Mouse (Mus musculus): ENCODE data around the gene Khsrp.
"Not testable (repeated sequence)": the region's sequence is repeated elsewhere in the genome, so short reads cannot be mapped to it uniquely, and the experiment has no call there.

Khsrp gene

GRCm38 (mm10) chr17:57030931-57031660 is at the start of gene Khsrp:
Gene Khsrp (minus strand): TSS chr17:57031522.
- DNase-seq (ENCODE audit: low spot score in 2 of 2): peak in 1 of 2 experiments; percentile 42

DNA sequence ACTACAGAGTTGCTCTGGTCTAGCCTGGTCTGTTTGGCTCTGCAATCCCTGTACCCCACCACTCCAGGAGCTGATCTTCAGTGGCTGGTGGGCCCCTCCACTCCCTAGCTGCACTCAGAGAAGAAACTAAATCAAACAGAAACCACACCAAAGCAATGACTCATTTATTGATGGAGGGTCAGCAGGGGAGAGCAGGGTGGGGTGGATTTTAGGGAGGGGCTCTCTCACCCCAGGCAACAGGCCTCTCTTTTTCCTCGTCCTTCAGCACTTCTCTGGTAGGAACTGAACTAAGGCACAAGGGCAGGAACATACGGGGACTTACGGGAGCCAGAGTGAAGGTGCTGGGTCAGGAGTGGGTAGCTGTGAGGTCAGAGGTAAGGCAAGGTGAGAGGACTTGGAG is 48.6 kb upstream of the Khsrp start:
- no peak for DNase-seq (ENCODE audit: low spot score in 2 of 2)

- peak; percentile 38 to 39 for DNase-seq (ENCODE audit: low spot score in 2 of 2)
Observed at GRCm38 (mm10) chr17:57078336-57078735, 47.0 kb upstream of the Khsrp start, which contains the start of gene Dennd1c. Gene Dennd1c (minus strand): TSS chr17:57078514.

GRCm38 (mm10) chr17:57076916-57077315 is 45.6 kb upstream of the Khsrp start:
- no peak for DNase-seq (ENCODE audit: low spot score in 2 of 2)

DNA sequence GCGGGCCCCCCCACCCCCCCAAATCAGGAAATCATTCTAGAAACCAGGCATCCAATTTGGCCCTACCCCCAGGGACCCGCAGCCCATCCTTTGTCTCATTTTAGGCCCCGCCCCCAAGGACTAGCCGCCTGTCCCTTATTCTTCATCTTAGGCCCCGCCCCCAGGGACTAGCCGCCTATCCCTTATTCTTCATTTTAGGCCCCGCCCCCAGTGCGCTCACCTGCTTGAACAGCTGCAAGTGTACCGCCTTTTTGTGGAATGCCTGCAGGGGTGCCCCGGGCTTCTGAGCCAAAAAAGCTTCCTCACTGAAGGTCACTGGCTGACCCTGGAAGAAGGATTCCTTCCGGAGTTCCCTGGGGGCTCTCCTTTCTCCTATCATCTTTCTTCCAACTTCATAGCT is 39.4 kb upstream of the Khsrp start:
- DNase-seq (ENCODE audit: low spot score in 2 of 2): no peak

- DNase-seq (ENCODE audit: low spot score in 2 of 2): no peak
Observed at GRCm38 (mm10) chr17:57070272-57070671, 39.0 kb upstream of the Khsrp start.

GRCm38 (mm10) chr17:57066908-57067307 is 35.6 kb upstream of the Khsrp start:
- no peak for DNase-seq (ENCODE audit: low spot score in 2 of 2)

DNA sequence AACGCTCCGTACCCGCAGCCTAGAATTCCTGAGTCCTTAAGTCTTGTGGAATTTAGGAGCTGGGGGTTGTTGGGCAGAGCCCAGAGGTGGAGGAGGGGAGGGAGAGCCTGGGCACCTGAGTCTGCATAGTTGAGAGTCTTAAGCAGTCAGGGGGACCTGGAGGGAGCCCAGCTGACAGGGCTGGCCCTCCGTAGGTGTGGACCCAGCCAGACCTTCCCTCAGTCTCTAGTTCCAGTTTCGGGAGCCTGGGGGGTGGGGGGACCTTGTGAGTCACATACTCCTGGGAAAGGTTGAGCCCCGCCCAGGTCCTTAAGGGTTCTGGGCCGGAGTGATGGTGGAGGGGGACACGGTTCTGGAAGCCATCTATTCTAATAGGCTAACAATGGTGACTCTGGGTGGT is 31.7 kb upstream of the Khsrp start:
- no peak for DNase-seq (ENCODE audit: low spot score in 2 of 2)

GRCm38 (mm10) chr17:57062548-57062947 is 31.2 kb upstream of the Khsrp start:
- DNase-seq (ENCODE audit: low spot score in 2 of 2): no peak

GRCm38 (mm10) chr17:57062011-57062521 is 30.7 kb upstream of the Khsrp start:
- DNase-seq (ENCODE audit: low spot score in 2 of 2): no peak

DNA sequence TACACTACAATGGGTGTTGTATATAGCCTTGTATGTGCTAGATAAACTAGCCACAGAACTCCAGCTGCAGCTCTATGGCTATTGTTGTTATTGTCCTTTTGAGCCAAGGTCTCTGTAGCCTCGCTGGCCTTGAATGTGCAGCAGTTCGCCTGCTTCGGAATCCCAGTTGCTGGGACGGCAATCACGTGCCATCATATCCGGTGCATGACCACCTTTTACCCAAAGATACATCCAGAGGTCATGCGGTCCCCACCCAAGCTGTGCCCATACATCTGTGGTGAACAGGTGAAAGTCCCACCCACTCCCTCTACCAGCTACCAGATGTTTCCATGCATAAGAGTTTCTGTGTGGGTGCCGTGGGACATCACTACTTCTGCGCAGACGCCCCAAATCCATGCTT is 29.7 kb upstream of the Khsrp start:
- no peak for DNase-seq (ENCODE audit: low spot score in 2 of 2)

DNA sequence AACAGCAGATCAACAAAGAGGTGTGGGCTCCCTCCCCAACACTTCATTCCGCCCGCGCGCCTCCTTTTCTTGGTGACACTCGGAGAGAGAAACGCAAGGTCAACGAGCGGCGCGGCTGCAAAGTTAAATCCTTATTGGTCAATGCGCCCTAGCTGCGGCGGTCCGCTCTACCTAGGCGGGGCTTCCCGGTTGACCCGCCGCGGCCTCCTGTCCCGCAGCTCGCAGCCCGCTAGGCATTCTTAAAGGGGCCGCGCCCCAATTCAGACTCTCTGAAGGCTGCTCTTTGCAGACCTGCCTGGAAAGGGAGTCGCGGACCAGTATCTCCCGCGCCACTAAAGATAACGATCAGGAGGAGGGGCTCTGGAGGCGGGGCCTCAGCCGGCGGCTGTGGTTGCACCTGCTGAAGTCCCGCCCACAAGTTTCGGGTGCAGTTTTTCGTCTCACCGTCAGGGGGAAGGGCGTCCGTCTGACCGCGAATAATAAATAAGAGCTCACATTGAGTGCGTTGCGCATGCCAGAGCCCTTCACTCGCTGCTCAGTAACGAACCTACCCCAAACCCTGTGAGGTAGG is 29.0 kb upstream of the Khsrp start:
- peak; percentile 88 to 91 for DNase-seq (ENCODE audit: low spot score in 2 of 2)

- peak in 1 of 2 experiments; percentile 40 for DNase-seq (ENCODE audit: low spot score in 2 of 2)
Observed at GRCm38 (mm10) chr17:57059486-57059977, 28.2 kb upstream of the Khsrp start, which contains the start of gene Slc25a23. Gene Slc25a23 (minus strand): TSS chr17:57059863.

DNA sequence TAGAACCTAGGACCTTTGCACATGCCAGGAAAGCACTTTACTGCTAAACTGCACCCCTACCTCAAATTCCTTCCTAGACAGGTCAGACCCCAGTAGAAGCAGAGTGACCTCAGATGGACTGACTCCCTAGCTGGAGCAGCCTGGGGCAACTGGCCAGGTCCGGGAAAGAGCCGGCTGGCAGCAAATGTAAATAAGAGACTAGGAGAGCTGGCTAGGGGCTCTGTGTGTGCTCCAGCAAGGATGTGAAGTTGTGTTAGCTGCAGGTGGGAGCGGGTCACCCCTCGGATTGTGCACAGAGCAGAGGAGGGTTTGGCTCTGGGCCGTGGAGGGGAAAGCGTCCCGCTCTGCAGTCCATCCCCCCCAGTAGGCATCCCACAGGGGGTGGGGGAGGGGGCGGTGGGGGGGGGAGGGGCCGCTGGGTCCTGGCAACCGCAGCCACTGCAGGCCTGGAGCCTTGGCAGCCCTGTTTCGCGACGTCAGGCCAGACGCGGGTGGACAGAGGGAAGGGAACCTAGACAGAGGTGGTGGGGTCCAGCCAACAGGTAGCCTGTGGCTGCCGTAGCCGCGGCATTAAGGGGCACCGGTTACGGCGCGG is 27.7 kb upstream of the Khsrp start, which contains the start of gene Crb3:
Gene Crb3, plus strand, starts transcription at position 215 of the 595 bp plus-strand sequence.
- no peak for DNase-seq (ENCODE audit: low spot score in 2 of 2)

DNA sequence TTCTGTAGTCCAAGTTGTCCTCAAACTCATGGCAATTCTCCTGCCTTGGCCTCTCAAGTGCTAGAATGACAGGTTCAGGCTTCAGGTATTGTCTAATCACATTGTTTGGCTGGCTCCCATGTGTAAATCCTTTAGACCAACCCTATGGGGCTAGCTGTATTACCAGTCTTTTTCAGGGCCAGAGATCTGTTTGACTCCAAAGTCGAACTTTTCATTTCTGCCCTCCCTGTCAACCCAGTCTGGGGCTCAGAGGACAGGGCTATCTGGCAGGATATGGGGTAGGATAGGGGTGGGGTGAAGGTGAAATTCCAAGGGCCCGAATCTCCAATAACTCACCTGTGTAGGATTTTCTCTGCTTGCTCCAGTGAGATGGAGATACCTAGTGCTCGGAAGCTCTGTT is 24.9 kb upstream of the Khsrp start:
- DNase-seq (ENCODE audit: low spot score in 2 of 2): no peak

DNA sequence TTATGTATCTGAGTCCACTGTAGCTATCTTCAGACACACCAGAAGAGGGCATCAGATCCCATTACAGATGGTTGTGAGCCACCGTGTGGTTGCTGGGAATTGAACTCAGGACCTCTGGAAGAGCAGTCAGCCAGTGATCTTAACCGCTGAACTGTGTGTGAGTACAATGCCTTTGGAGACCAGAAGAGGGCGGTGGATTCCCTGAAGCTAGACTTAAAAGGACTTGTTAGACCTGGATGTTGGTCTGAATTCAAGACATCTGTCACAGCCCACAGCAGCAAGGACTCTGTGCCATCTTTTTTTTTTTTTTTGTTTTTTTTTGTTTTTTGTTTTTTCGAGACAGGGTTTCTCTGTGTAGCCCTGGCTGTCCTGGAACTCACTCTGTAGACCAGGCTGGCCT is 20.4 kb upstream of the Khsrp start:
- DNase-seq (ENCODE audit: low spot score in 2 of 2): not testable (repeated sequence)

GRCm38 (mm10) chr17:57048816-57049215 is 17.5 kb upstream of the Khsrp start:
- no peak for DNase-seq (ENCODE audit: low spot score in 2 of 2)

DNA sequence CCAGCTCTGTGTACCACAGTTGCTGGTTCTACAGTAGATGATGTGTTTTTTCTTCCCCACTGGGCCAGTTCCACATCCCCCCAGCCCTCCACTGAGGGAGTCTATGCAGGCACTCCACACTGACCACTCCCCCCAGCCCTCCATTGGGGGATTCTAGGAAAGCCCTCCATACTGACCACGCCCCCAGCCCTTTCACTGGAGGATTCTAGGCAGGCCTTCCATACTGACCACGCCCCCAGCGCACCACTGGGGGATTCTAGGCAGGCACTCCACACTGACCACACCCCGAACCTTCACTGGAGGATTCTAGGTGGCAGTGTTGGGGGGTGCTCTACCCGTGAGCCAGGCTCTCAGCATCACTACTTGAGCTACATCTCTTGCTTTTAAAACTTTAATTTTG is 16.1 kb upstream of the Khsrp start:
- no peak for DNase-seq (ENCODE audit: low spot score in 2 of 2)

- no peak for DNase-seq (ENCODE audit: low spot score in 2 of 2)
Observed at GRCm38 (mm10) chr17:57041554-57041953, 10.2 kb upstream of the Khsrp start, which contains the start of gene Slc25a41. Gene Slc25a41 (minus strand): TSS chr17:57041654.

DNA sequence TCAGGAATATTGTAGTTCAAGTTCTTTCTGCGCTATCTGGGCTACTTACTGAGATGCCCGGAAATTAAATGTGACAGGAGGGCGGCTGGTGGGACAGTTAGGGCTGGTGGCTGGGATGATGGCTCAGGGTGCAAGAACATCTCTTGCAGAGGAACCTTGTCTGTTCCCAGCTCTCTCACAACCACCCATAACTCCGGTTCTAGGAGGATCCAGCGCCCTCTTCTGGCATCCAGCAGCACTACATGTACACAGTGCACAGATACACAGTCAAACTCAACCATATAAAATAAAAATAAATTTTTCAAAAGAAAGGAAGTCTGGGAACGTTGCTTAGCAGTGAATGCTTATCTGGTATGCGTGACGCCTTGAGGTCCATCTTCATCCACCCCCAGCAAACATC is 7.7 kb upstream of the Khsrp start:
- no peak for DNase-seq (ENCODE audit: low spot score in 2 of 2)

- DNase-seq (ENCODE audit: low spot score in 2 of 2): no peak
Observed at GRCm38 (mm10) chr17:57032854-57033253, 1.5 kb upstream of the Khsrp start.

- peak; percentile 96 to 98 for DNase-seq (ENCODE audit: low spot score in 2 of 2)
Observed at GRCm38 (mm10) chr17:57031661-57032420, 519 bp upstream of the Khsrp start.
